Mouse (Mus musculus) limb, embryonic 10.5 days (tissue): ENCODE measurements around the gene Rbms2. TPM values are rescaled to one million over a fixed set of nuclear protein-coding genes. Genes with fewer than 3 reads are reported as not detected.

ENCODE experiments used
- DNase-seq: peaks from one replicate; pipeline ENCODE4 v3.0.0-alpha.2; 2017; ENCODE audit warnings: low spot score
- H3K27ac ChIP-seq: fragments of 300-500 bp; sonication (generic); 2 replicates; pipeline ENCODE4 v1.5.1; 2016; ENCODE audit warnings: mild to moderate bottlenecking
- H3K27me3 ChIP-seq: fragments of 300-500 bp; sonication (generic); 2 replicates; pipeline ENCODE4 v1.6.1; 2016; ENCODE audit warnings: low read depth, mild to moderate bottlenecking; ENCODE audit not compliant: poor library complexity, severe bottlenecking
- H3K36me3 ChIP-seq: fragments of 300-500 bp; sonication (generic); 2 replicates; pipeline ENCODE4 v1.6.1; 2016; ENCODE audit warnings: mild to moderate bottlenecking, moderate library complexity
- H3K4me1 ChIP-seq: fragments of 300-500 bp; sonication (generic); 2 replicates; pipeline ENCODE4 v1.6.1; 2016
- H3K4me3 ChIP-seq: fragments of 300-500 bp; sonication (generic); 2 replicates; pipeline ENCODE4 v1.5.1; 2016; ENCODE audit warnings: mild to moderate bottlenecking, moderate library complexity
- H3K9me3 ChIP-seq: fragments of 300-500 bp; sonication (generic); replicated peaks from 2 replicates; pipeline ENCODE4 v1.6.1; 2016; ENCODE audit warnings: mild to moderate bottlenecking
- WGBS: fragments of 180-500 bp; shearing (Covaris S2); methylation state at CpG from one replicate; pipeline ENCODE4 v1.1.7; 2016; 5-methylcytosine and 5-hydroxymethylcytosine counted together
- polyA plus RNA-seq: library from polyadenylated mRNA; unstranded; fragments of >200 nt; fragmentation: Nextera tagmentation; extraction: Ambion mirVana; gene quantifications from 2 replicates; pipeline ENCODE4 v1.2.1, GENCODE M21; 2016

Rbms2 gene
- polyA plus RNA-seq, 1 experiment from 2014 or later, result 32.5 TPM

- Histone ChIP-seq H3K9me3 (no peaks in the 10 kb centered on the region), H3K27ac (peak overlapping the region; percentile 74; the same call in 1 of the 2 replicates), H3K4me1 (peaks cover 12% of the 10 kb centered on the region), H3K36me3 (peaks cover 56% of the 10 kb centered on the region), H3K4me3 (no peak overlapping the region), H3K27me3 (no peaks in the 10 kb centered on the region)
- WGBS, result 93% methylated on average over 5 of the region's 5 CpGs
- no peak for DNase-seq
Observed at GRCm38 (mm10) chr10:128148789-128149365, 31.2 kb downstream of the Rbms2 start.

GRCm38 (mm10) chr10:128144961-128145360, 35.1 kb downstream of the Rbms2 start:
- 82% methylated on average over 2 of the region's 2 CpGs for WGBS
- peaks cover 82% of the 10 kb centered on the region for H3K36me3 ChIP-seq
- peaks cover 10% of the 10 kb centered on the region for H3K4me1 ChIP-seq
- H3K27me3 ChIP-seq, result no peaks in the 10 kb centered on the region
- DNase-seq, result no peak
- no peak overlapping the region for H3K27ac ChIP-seq
- no peaks in the 10 kb centered on the region for H3K9me3 ChIP-seq
- no peak overlapping the region for H3K4me3 ChIP-seq

DNA sequence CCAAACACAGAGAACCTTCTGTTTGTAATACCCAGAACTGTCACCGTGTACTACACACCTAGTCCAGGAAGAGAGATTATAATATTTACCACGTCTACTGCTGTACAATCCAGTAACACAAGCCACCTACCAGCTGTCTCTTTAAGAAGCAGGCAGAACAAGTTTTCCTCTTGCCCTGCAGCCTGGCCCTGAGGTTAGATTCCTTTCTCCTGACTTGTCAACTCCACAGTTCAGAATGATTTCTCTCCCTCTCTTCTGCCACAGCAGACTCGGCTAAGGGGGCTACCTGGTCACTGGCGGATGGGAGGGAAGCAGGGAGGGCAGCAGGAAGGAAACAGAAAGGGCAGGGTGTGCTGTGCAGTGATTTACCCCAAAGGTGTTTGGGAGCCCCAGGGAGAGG, 36.4 kb downstream of the Rbms2 start:
- Histone ChIP-seq H3K4me1 (no peaks in the 10 kb centered on the region), H3K27ac (no peak overlapping the region), H3K4me3 (no peak overlapping the region), H3K9me3 (no peaks in the 10 kb centered on the region), H3K27me3 (no peaks in the 10 kb centered on the region), H3K36me3 (peaks cover 92% of the 10 kb centered on the region)
- no peak for DNase-seq
- WGBS, result 72% methylated on average over 4 of the region's 4 CpGs

GRCm38 (mm10) chr10:128142165-128142564, 37.9 kb downstream of the Rbms2 start:
- no peaks in the 10 kb centered on the region for H3K9me3 ChIP-seq
- WGBS, result 58% methylated on average over 2 of the region's 2 CpGs
- H3K36me3 ChIP-seq, result peaks cover 96% of the 10 kb centered on the region
- DNase-seq, result no peak
- no peak overlapping the region for H3K27ac ChIP-seq
- no peaks in the 10 kb centered on the region for H3K4me1 ChIP-seq
- no peak overlapping the region for H3K4me3 ChIP-seq
- no peaks in the 10 kb centered on the region for H3K27me3 ChIP-seq

GRCm38 (mm10) chr10:128140236-128140952, 39.7 kb downstream of the Rbms2 start:
- whole genome bisulfite sequencing, result 73% methylated on average over 12 of the region's 12 CpGs
- Histone ChIP-seq H3K36me3 (peaks cover 87% of the 10 kb centered on the region), H3K9me3 (no peaks in the 10 kb centered on the region), H3K4me3 (no peak overlapping the region), H3K4me1 (no peaks in the 10 kb centered on the region), H3K27me3 (no peaks in the 10 kb centered on the region), H3K27ac (no peak overlapping the region)
- DNase-seq, result no peak

DNA sequence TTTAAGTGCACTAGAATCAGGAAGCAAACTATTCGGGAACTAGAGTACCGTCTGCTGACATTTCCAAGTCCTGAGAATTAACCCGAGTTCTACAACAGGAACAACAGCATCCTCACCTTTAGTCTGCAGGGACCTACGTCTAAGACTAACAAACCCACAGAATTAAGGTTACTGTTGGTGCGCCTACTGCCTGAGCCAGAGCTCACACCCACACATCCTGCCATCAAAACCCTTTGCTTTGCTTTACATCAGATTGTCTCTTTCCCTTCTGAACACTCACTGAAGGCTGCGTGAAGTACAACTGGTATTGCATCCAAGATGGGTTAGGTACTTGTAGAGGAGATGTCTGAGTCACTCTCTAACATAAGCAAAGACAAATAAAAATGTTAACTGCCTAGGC, 44.7 kb downstream of the Rbms2 start:
- 92% methylated on average over 6 of the region's 6 CpGs for WGBS
- H3K36me3 ChIP-seq, result peaks cover 86% of the 10 kb centered on the region

DNA sequence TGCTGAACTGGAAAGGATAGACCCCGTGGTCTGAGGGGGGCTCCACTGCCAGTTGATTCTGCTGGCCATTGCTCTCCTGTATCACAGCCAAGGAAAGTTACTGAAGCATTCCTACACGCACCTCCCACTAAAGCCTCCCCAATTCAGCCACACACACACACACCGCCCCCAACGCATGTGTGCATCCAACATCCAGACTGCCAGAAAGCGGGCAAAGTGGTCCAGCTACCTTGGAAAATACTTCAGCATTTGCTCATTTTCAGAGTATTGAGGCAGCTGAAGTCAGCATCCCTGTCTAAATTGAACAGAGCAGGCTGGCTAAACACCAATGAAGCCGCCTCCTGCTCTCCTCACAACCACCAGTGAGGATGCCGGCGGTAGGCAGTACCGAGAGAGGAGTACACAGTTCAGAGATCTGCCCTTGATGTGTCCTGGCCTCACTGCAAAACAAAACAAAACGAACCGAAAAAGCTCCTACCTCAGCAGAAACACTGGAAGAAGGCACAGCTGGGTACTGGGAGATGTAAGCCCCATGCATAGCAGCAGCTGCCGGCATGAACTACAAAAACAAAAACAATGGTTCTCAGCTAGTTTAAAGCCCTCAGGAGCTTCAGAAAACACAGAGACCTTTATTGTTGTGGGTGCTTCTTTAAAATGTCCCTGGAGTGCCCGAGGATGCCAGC, 46.3 kb downstream of the Rbms2 start:
- no peak for DNase-seq
- Histone ChIP-seq H3K27ac (no peak overlapping the region), H3K9me3 (no peaks in the 10 kb centered on the region), H3K4me3 (no peak overlapping the region), H3K36me3 (peaks cover 83% of the 10 kb centered on the region), H3K27me3 (no peaks in the 10 kb centered on the region), H3K4me1 (no peaks in the 10 kb centered on the region)
- WGBS, result 63% methylated on average over 13 of the region's 13 CpGs

More for the DNA sequence above, 44.7 kb downstream of the Rbms2 start:
- no peaks in the 10 kb centered on the region for H3K4me1 ChIP-seq
- no peak overlapping the region for H3K27ac ChIP-seq
- H3K27me3 ChIP-seq, result no peaks in the 10 kb centered on the region
- H3K4me3 ChIP-seq, result no peak overlapping the region
- no peaks in the 10 kb centered on the region for H3K9me3 ChIP-seq
- no peak for DNase-seq

- H3K27me3 ChIP-seq, result no peaks in the 10 kb centered on the region
- no peak overlapping the region for H3K27ac ChIP-seq
- H3K9me3 ChIP-seq, result no peaks in the 10 kb centered on the region
- H3K36me3 ChIP-seq, result peaks cover 85% of the 10 kb centered on the region
- DNase-seq, result no peak
- H3K4me3 ChIP-seq, result no peak overlapping the region
- no peaks in the 10 kb centered on the region for H3K4me1 ChIP-seq
Observed at GRCm38 (mm10) chr10:128131812-128132211, 48.3 kb downstream of the Rbms2 start.

GRCm38 (mm10) chr10:128131297-128131696, 48.8 kb downstream of the Rbms2 start:
- Histone ChIP-seq H3K27me3 (no peaks in the 10 kb centered on the region), H3K4me3 (no peak overlapping the region), H3K4me1 (no peaks in the 10 kb centered on the region), H3K36me3 (peaks cover 89% of the 10 kb centered on the region), H3K9me3 (no peaks in the 10 kb centered on the region), H3K27ac (no peak overlapping the region)
- whole genome bisulfite sequencing, result 83% methylated on average over 3 of the region's 3 CpGs
- no peak for DNase-seq

- no peak for DNase-seq
- peaks cover 95% of the 10 kb centered on the region for H3K36me3 ChIP-seq
- H3K27ac ChIP-seq, result no peak overlapping the region
- H3K4me3 ChIP-seq, result no peak overlapping the region
- no peaks in the 10 kb centered on the region for H3K4me1 ChIP-seq
- H3K27me3 ChIP-seq, result no peaks in the 10 kb centered on the region
- H3K9me3 ChIP-seq, result no peaks in the 10 kb centered on the region
- 91% methylated on average over 8 of the region's 8 CpGs for WGBS
Observed at GRCm38 (mm10) chr10:128128143-128128542, 52.0 kb downstream of the Rbms2 start.

DNA sequence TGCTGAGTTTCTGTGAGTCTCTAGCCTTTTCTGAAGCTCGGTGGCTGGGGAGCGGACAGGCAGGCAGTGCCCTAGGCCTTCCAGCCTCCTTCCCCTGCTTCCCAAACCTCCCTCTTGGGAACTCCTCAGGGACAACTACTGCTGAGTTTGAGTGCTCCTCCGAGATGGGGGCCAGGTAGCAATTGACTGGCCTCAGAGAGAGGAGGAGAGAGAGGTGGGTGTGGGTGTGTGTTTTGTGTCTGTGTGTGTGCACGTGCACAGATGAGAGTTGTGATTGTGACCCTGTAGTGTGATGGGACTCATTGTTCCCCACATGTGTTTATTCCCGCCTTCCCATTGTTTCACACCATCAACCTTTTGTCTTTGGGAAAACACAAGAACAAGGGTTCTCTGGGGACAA, 52.6 kb downstream of the Rbms2 start:
- 80% methylated on average over 5 of the region's 5 CpGs for WGBS
- Histone ChIP-seq H3K4me3 (no peak overlapping the region), H3K27me3 (no peaks in the 10 kb centered on the region), H3K27ac (no peak overlapping the region), H3K36me3 (peaks cover 95% of the 10 kb centered on the region), H3K4me1 (no peaks in the 10 kb centered on the region), H3K9me3 (no peaks in the 10 kb centered on the region)
- no peak for DNase-seq

- Histone ChIP-seq H3K27me3 (no peaks in the 10 kb centered on the region), H3K4me3 (no peak overlapping the region), H3K9me3 (no peaks in the 10 kb centered on the region), H3K4me1 (no peaks in the 10 kb centered on the region), H3K27ac (no peak overlapping the region), H3K36me3 (peaks cover 95% of the 10 kb centered on the region)
- DNase-seq, result no peak
- 94% methylated on average over 14 of the region's 14 CpGs for WGBS
Observed at GRCm38 (mm10) chr10:128125951-128126350, 54.1 kb downstream of the Rbms2 start.

- no peak overlapping the region for H3K27ac ChIP-seq
- no peak for DNase-seq
- H3K9me3 ChIP-seq, result no peaks in the 10 kb centered on the region
- 95% methylated on average over 9 of the region's 9 CpGs for WGBS
- H3K27me3 ChIP-seq, result no peaks in the 10 kb centered on the region
- peaks cover 97% of the 10 kb centered on the region for H3K36me3 ChIP-seq
- no peak overlapping the region for H3K4me3 ChIP-seq
- H3K4me1 ChIP-seq, result no peaks in the 10 kb centered on the region
Observed at GRCm38 (mm10) chr10:128124831-128125230, 55.3 kb downstream of the Rbms2 start.
